Mouse (Mus musculus) urinary bladder, postnatal 4 days (tissue): ENCODE results near the gene Vsig10.
"Not testable (repeated sequence)": the region's sequence is repeated elsewhere in the genome, so short reads cannot be mapped to it uniquely, and the experiment has no call there.

Experiments used
- DNase-seq, 2 experiments: peaks; one replicate each; pipeline ENCODE4 v3.0.0; 2021 to 2022; ENCODE audit warnings: low spot score in 2 of 2

The Vsig10 gene

DNA sequence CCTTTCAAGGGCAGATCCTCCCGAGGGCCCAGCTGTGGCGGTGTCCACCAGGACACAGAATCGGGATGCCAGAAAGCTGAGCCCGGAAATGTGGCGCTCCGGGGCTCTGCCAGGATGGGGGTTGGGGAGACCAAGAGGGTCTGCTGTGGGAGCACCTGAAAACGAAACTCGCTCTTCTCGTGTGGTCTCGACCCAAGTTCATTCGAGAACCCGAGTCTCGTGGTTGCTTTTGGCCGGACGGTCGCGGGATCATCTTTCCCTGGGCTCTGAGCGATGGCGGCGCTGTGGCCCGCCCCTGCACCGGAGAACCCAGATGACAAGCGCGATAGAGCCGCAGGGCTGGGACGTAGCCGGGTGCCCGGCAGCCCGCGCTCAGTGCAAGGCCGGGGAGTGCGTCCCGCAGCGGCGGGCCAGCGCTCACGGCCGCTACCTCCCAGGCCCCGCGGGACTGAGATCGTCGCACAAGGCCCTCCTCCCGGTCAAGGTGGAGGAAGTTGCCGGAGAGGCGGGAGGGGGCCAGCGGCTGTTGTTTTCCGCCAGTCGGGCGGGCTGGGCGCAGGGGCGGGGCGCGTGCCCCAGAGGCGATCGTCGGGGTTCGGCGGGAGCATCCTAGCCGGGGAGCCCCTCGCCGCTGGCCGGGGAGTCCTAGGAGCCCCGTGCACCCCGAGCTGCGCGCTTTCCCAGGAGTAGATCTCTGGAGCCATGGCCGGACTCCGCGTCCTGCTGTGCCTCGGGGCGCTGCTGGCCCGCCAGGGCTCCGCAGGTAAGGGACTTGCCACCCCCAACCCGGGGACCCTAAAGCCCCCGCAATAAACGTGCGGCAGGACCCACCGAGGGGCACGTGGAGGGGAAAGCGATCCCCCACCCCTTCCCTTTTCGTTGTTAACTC, at the start of gene Vsig10:
Gene Vsig10, plus strand, starts transcription at position 343 of the 889 bp plus-strand sequence.
- DNase-seq = peak; percentile 71 to 72

GRCm38 (mm10) chr5:117269395-117269794, 49.5 kb upstream of the Vsig10 start:
- no peak for DNase-seq

DNA sequence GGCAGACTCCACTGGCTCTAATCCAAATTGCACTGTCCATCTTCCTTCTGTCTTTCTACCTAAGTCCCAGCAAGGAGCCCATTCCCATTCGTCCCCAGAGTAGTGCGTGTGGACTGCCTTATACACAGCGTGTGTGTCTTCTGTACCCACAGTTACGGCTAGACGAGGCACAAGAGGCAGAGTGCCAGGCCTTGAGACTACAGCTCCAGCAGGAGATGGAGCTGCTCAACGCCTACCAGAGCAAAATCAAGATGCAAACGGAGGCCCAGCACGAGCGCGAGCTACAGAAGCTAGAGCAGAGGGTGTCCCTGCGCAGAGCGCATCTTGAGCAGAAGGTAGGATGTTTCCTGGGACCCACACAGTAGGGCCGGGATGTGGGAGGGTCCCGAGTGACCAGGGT, 46.9 kb upstream of the Vsig10 start:
- DNase-seq = no peak

DNA sequence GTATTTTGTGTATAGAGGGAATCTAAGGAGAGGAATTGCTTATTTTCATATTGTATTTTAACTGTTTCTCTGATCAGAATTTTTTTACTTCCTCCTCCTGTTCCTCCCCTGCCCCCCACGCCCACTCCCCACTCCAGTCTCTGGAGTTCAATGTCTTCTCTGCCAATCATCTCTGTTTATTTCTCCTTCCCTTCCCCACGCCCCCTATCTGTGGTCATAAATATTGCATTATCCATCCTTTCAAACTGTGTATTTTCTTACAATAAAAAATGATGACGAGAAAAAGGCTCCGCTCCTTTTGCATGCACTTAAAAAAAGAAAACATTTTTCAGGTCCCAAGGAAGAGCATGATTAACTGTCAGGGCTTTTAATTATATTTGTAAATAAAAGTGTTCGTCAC, 44.1 kb upstream of the Vsig10 start:
- no peak for DNase-seq

- DNase-seq = no peak
Observed at GRCm38 (mm10) chr5:117277784-117278183, 41.1 kb upstream of the Vsig10 start.

- peak in 1 of 2 experiments; percentile 37 for DNase-seq
Observed at GRCm38 (mm10) chr5:117278809-117279668, 39.8 kb upstream of the Vsig10 start.

- DNase-seq = no peak
Observed at GRCm38 (mm10) chr5:117279669-117280050, 39.2 kb upstream of the Vsig10 start.

- no peak for DNase-seq
Observed at GRCm38 (mm10) chr5:117281536-117281935, 37.3 kb upstream of the Vsig10 start.

DNA sequence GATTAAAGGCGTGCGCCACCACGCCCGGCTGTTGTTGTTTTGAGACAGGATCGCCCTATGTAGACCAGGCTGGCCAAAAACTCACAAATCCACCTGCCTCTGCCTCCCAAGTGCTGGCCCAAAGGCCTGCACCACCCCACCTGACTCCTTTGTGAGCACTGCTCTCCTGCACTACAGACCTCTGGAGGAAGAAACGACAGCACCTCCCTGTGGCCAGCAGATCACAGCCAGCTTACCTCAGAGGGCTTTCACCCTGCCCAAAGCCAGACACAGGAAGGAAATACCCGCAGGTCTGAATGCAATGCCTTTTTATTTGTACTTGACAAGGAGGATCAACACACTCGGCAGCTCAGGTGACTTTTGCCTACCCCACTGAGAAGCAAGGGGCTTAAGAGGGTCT, 36.5 kb upstream of the Vsig10 start:
- DNase-seq = no peak

DNA sequence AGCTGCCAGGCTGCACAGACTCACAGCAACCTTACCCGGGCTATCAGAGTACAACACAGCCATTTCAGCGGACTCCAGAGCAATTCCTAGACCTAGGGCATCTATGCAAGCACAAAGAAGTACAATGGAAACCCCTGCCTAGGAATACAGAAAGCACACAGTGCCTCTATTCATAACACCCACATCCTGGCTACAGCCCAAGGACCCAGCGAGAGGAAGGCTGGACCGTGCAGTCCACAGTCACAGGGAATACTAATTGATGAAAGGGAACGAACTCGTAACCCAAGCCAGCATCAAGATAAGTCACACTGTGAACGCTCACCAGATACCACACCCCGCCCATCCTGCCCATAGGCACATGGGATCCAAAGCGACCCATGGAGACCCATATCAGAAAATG, 34.9 kb upstream of the Vsig10 start:
- DNase-seq = no peak

GRCm38 (mm10) chr5:117284682-117285081, 34.2 kb upstream of the Vsig10 start:
- DNase-seq = no peak

- DNase-seq = no peak
Observed at GRCm38 (mm10) chr5:117285266-117285665, 33.6 kb upstream of the Vsig10 start.

DNA sequence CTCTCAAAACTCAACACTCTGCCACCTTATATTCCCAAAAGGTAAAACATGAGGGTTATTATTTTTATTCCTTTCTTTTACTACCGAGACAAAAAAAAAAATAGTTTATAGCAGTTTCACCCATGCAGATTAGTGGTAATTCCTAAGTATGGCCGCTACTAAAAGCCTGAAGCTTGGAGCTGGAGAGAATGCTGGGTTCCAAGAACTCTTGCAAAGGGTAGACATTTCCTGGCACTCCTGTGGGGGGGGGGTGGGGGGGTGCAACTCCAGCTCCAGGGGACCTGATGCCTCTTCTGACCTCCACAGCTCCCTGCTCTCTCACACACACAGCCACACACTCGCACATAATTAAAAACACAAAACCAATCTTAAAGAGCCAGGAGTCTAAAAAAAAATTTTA, 32.6 kb upstream of the Vsig10 start:
- DNase-seq = no peak

GRCm38 (mm10) chr5:117286831-117287822, 31.8 kb upstream of the Vsig10 start, which contains the start of gene Pebp1:
Pebp1 (minus strand) TSS chr5:117287625.
- peak; percentile 95 to 97 for DNase-seq

DNA sequence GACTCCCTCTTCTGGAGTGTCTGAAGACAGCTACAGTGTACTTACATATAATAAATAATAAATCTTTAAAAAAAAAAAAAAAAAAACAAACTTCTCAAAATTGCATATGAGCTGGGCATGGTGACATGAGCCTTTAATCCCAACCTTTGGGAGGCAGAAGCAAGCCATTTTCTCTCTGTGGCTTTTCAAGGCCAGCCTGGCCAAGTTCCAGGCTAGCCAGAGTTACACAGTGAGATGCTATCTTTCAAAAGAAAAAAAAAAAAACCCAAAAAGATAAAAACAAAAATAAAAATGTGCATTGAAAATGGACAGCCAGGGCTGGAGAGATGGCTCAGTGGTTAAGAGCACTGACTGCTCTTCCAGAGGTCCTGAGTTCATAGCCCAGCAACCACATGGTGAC, 29.2 kb upstream of the Vsig10 start:
- DNase-seq = no peak

DNA sequence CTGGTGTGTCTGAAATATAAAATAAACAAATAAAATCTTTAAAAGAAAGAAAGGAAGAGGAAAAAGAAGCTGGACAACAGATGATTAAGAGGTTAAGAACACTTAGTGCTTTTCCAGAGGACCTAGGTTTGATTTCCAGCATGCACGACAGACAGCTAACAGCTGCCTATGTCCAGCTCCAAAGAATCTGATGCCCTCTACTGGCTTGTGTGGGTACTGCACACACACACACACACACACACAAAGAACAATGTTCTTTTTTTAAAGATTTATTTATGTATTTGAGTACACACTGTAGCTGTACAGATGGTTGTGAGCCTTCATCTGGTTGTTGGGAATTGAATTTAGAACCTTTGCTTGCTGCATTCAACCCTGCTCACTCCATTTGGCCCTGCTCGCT, 28.8 kb upstream of the Vsig10 start:
- no peak for DNase-seq

GRCm38 (mm10) chr5:117291312-117291711, 27.6 kb upstream of the Vsig10 start:
- no peak for DNase-seq

GRCm38 (mm10) chr5:117292547-117292946, 26.3 kb upstream of the Vsig10 start:
- no peak for DNase-seq

DNA sequence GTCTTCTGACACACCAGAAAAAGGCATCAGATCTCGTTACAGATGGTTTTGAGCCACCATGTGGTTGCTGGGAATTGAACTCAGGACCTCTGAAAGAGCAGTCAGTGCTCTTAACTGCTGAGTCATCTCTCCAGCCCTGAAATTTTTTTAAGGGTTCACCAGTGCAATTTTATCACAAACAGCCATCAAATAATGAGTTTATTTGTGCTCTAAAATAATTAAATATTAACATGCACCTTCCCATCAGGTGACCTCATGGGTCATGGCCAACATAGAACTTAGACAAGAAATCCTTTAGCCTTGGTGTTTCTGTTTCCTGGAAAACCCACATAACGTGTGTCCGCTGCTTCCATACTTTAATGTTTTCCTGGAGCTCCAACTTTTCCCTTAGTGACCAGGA, 25.1 kb upstream of the Vsig10 start:
- not testable (repeated sequence) for DNase-seq

GRCm38 (mm10) chr5:117295011-117295410, 23.9 kb upstream of the Vsig10 start:
- DNase-seq = no peak

- DNase-seq = no peak
Observed at GRCm38 (mm10) chr5:117302899-117303298, 16.0 kb upstream of the Vsig10 start.
